Mouse (Mus musculus): ENCODE measurements around the gene Kifc3. TPM values are rescaled to one million over a fixed set of nuclear protein-coding genes. Genes with fewer than 3 reads are reported as not detected.

Gene Kifc3
- polyA plus RNA-seq, 1 experiment from 2014 or later = 28.5 TPM

DNA sequence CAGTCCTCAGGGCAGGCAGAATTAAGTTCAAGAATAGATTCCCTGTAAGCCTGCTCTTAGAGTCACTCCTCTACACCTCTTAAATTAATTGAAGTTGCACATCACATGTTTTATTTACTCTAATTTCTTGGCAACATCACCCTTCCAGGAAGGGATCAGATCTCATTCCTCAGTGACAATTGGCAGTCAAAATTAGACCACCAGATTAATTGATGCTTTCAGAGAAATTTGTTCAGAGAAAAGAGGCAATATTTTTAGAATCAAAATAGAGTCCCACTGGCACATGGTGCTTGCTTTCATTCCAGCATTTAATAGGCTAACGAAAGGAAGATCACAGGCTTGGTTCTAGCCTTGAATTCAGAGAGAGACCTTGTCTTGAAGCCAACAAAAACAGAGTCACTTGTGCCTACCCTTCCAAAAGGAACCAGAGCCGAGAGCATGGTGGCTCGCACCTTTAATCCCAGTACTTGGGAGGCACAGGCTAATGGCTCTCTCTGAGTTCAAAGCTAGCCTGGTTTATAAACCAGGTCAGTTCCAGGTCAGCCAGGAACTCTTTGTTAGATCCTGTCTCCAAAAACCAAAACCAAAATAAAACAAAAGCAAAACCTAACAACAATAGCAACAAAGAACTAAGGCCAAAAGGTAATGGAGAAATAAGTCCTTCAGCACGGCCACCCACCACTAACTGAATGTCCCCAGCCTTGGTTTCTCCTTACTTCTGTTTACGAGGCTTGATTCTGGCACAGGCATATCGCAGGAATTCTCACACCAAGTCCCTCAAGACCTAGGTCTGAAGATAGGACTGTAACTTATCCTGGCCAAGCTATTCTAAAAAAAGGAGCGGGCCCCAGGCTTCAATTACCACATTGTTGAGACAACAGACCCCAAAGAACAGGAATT, 23.9 kb upstream of the Kifc3 start:
- H3K27ac ChIP-seq (replicated peaks) = no peak overlapping the region
- 48% methylated on average over 7 of the region's 7 CpGs for WGBS

DNA sequence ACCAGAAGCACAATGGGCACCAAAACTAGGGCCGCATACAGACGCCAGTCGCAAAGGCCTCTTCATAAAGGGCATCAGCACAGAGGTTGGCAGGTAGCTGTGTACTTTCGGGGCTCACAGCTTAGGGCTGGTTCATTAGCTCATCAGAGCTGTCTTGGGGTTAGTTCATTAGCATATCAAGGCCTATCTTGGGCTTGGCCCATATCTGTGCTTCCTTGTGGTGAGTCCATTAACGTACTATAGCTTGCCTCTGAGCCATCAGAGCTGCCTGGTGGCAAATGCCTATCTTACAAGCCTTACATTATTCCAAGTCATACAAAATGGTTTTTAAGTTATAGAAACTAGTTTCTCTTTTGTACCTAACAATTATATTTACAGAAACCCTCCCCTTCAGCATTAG, 21.4 kb upstream of the Kifc3 start:
- Histone ChIP-seq H3K27ac (replicated peaks) (no peak overlapping the region), H3K4me1 (no peaks in the 10 kb centered on the region), H3K27me3 (replicated peaks) (no peaks in the 10 kb centered on the region), H3K4me3 (replicated peaks) (no peak overlapping the region), H3K4me2 (no peak overlapping the region), H3K36me3 (no peaks in the 10 kb centered on the region), H3K9ac (replicated peaks) (no peak overlapping the region), H3K9me3 (replicated peaks) (no peaks in the 10 kb centered on the region)
- ATAC-seq (ENCODE audit: low FRiP score) = no peak
- 86% methylated on average over 5 of the region's 5 CpGs for WGBS

More for the DNA sequence above, 23.9 kb upstream of the Kifc3 start:
- H3K4me3 ChIP-seq (replicated peaks) = no peak overlapping the region
- no peaks in the 10 kb centered on the region for H3K27me3 ChIP-seq (replicated peaks)
- no peaks in the 10 kb centered on the region for H3K9me3 ChIP-seq (replicated peaks)
- H3K36me3 ChIP-seq = no peaks in the 10 kb centered on the region
- no peak overlapping the region for H3K9ac ChIP-seq (replicated peaks)
- ATAC-seq (ENCODE audit: low FRiP score) = no peak
- no peaks in the 10 kb centered on the region for H3K4me1 ChIP-seq
- H3K4me2 ChIP-seq = no peak overlapping the region

DNA sequence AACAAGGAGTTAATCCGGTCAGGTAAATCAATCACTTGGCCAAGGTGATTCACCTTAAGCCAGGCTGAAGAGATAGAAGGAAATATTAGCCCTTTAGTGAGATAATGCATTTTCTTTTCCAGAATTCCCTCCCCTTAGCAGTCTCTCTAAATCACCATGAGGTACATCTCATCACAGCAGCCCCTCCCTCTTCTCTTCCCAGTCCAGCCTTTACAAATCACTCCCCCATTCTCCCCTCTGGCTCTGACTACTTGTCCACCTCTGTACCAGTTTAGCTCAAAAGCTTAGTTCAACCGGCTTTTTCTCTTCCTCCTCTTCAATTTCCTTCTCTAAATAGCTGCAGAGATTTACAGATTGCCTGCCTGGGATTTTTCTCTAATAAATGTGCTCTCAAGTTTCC, 18.4 kb upstream of the Kifc3 start:
- H3K9ac ChIP-seq (replicated peaks) = no peak overlapping the region
- no peak overlapping the region for H3K4me3 ChIP-seq (replicated peaks)
- no peaks in the 10 kb centered on the region for H3K4me1 ChIP-seq
- no peak overlapping the region for H3K27ac ChIP-seq (replicated peaks)
- no peaks in the 10 kb centered on the region for H3K36me3 ChIP-seq
- ATAC-seq (ENCODE audit: low FRiP score) = no peak
- H3K4me2 ChIP-seq = no peak overlapping the region
- no peaks in the 10 kb centered on the region for H3K27me3 ChIP-seq (replicated peaks)
- H3K9me3 ChIP-seq (replicated peaks) = no peaks in the 10 kb centered on the region
- WGBS = 49% methylated on average over 2 of the region's 2 CpGs

DNA sequence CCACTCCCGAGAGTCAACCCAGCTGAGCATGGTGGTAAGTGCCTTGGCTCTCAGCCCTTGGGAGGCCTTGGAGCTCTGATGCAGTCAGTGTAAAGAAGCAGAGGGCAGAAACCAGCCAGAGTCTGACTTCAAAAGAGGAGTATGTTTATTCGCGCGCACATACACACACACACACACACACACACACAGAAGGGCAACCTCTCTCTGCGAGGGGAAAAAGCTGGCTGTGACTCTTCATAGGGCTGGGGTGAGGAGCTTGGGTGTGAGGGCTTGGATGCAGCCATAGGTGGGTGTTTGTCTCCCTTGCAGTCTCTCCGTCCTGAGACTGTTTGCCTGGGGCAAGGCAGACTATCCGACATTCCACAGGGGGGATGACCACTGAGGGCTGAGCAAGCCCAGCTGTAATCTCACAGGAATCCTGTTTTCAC, 18.0 kb upstream of the Kifc3 start:
- 58% methylated on average over 7 of the region's 7 CpGs for WGBS
- no peaks in the 10 kb centered on the region for H3K36me3 ChIP-seq
- H3K9me3 ChIP-seq (replicated peaks) = no peaks in the 10 kb centered on the region
- no peak overlapping the region for H3K9ac ChIP-seq (replicated peaks)
- no peaks in the 10 kb centered on the region for H3K27me3 ChIP-seq (replicated peaks)
- H3K4me3 ChIP-seq (replicated peaks) = no peak overlapping the region
- no peaks in the 10 kb centered on the region for H3K4me1 ChIP-seq
- no peak overlapping the region for H3K4me2 ChIP-seq
- H3K27ac ChIP-seq (replicated peaks) = no peak overlapping the region
- ATAC-seq (ENCODE audit: low FRiP score) = no peak

DNA sequence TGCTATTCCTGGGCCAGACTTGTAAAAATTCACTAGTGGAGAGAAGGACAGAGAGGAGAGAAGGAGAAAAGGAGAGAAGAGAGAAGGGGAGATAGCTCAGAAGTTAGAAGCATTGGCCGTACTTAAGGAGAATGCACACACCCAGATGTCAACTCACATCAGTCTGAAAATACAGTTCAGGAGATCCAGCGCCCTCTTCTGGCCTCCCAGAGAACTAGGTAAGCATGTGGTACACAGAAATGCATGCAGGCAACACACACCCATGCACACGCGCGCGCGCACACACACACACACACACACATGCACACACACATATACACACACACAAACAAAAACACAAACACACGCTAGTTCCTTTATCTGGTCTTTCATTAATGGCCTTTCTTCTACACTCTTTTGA, 17.0 kb upstream of the Kifc3 start:
- Histone ChIP-seq H3K36me3 (no peaks in the 10 kb centered on the region), H3K27ac (replicated peaks) (no peak overlapping the region), H3K4me2 (no peak overlapping the region), H3K4me3 (replicated peaks) (no peak overlapping the region), H3K9ac (replicated peaks) (no peak overlapping the region), H3K27me3 (replicated peaks) (no peaks in the 10 kb centered on the region), H3K4me1 (no peaks in the 10 kb centered on the region), H3K9me3 (replicated peaks) (no peaks in the 10 kb centered on the region)
- ATAC-seq (ENCODE audit: low FRiP score) = no peak
- WGBS = 82% methylated on average over 8 of the region's 8 CpGs

DNA sequence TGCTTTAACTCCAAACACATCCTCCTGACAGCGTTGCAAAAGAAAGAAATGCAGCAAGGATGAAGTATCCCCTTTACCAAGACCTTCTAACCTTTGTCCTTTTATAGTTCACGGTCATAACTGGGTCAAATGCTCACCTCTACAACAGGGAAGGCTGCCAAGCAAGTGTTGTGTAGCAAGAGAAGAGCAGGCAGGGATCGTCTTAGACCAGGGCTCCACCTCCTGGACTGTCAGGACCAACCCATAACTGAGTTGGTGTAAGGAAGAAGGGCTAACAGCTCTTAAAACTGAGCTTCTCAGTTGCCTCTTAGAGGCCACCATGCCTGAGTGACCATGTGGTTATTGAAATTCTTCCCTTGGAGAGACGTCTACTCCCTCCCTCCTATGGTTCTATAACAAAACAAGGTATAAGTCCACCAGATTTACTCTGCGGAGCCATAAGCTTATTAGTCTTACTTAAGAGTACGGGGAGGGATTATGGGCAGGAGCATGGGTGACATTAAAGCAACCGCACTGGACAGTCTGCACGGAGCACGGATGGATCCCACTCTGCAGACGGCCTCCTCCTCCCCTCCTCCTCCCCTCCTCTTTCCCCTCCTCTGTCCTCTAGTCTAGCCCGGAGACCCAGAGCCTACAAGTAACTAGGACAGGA, 13.2 kb upstream of the Kifc3 start:
- no peaks in the 10 kb centered on the region for H3K4me1 ChIP-seq
- no peaks in the 10 kb centered on the region for H3K27me3 ChIP-seq (replicated peaks)
- H3K4me3 ChIP-seq (replicated peaks) = no peak overlapping the region
- H3K4me2 ChIP-seq = no peak overlapping the region
- no peak overlapping the region for H3K27ac ChIP-seq (replicated peaks)
- H3K36me3 ChIP-seq = no peaks in the 10 kb centered on the region
- WGBS = 82% methylated on average over 11 of the region's 11 CpGs
- no peak overlapping the region for H3K9ac ChIP-seq (replicated peaks)
- H3K9me3 ChIP-seq (replicated peaks) = no peaks in the 10 kb centered on the region
- ATAC-seq (ENCODE audit: low FRiP score) = no peak

DNA sequence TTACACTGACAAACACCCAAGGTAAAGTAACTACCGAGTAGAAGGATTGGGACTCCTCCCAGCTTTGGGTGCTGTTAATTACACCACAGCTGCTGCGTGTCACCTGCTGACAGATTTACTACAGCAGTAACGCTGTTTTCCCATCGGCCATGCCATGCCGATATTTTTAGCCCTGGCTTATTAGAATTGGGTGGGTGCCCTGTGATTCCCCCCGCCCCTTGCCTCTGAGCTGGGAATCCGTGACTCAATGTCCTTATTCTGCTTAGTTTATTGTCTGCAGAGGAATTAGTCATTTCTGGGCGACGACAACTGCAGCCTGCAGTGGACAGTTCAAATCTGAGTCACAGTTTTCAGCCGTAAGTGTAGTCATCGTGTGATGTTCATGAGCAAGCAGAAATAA, 7.3 kb upstream of the Kifc3 start:
- H3K4me3 ChIP-seq (replicated peaks) = no peak overlapping the region
- H3K9ac ChIP-seq (replicated peaks) = no peak overlapping the region; the same call in 1 of the 2 replicates
- no peaks in the 10 kb centered on the region for H3K36me3 ChIP-seq
- peaks cover 16% of the 10 kb centered on the region for H3K4me1 ChIP-seq
- no peaks in the 10 kb centered on the region for H3K27me3 ChIP-seq (replicated peaks)
- no peak overlapping the region for H3K27ac ChIP-seq (replicated peaks)
- H3K9me3 ChIP-seq (replicated peaks) = no peaks in the 10 kb centered on the region
- 6% methylated on average over 11 of the region's 11 CpGs for WGBS
- H3K4me2 ChIP-seq = peak overlapping the region; percentile 5; the same call in 1 of the 2 replicates
- peak; percentile 41; the same call in 1 of the 2 replicates for ATAC-seq (ENCODE audit: low FRiP score)

DNA sequence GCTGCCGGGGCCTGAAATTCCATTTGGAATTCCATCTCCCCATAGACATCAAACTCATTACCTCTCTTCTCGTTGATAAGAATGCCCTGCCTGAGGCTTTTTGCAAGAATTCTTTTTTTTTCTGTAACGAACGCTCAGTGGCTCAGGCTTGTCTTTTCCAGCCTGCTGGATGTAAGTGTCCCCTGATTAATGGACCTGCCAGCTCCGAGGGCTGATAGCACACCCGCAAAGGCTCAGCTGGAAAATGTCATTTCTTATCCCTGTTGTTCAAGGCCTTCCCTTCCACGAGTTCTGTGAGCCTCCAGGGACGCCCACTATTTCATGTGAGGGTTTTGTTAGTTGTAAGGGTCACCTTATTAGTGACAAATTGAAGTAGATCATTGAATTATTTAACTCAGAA, 3.3 kb upstream of the Kifc3 start:
- Histone ChIP-seq H3K4me2 (no peak overlapping the region), H3K27me3 (replicated peaks) (no peaks in the 10 kb centered on the region), H3K4me3 (replicated peaks) (no peak overlapping the region), H3K36me3 (no peaks in the 10 kb centered on the region), H3K4me1 (peaks cover 27% of the 10 kb centered on the region), H3K27ac (replicated peaks) (peak overlapping the region; percentile 42), H3K9ac (replicated peaks) (no peak overlapping the region), H3K9me3 (replicated peaks) (no peaks in the 10 kb centered on the region)
- 15% methylated on average over 8 of the region's 8 CpGs for WGBS
- peak; percentile 60; the same call in 1 of the 2 replicates for ATAC-seq (ENCODE audit: low FRiP score)

DNA sequence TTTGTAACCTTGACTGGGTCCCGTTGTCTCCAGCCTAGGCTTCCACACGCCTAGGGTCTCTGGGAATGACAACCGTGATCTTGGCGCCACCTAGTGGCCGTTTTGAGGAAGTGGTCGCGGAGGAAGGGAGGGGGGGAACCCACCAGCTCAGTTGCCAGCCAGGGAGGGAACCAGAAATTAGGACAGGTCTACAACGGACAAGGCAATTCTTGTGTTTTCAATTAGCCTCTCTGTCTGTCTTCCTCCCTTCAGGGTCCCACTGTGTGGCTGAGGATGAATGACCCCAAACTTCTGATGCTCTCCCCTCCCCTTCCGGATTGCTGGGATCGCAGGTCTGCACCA, 1.4 kb upstream of the Kifc3 start:
- H3K27ac ChIP-seq (replicated peaks) = no peak overlapping the region
- peaks cover 18% of the 10 kb centered on the region for H3K4me1 ChIP-seq
- no peaks in the 10 kb centered on the region for H3K9me3 ChIP-seq (replicated peaks)
- no peaks in the 10 kb centered on the region for H3K36me3 ChIP-seq
- H3K27me3 ChIP-seq (replicated peaks) = no peaks in the 10 kb centered on the region
- peak; percentile 77 for ATAC-seq (ENCODE audit: low FRiP score)
- no peak overlapping the region for H3K9ac ChIP-seq (replicated peaks)
- no peak overlapping the region for H3K4me3 ChIP-seq (replicated peaks)
- 15% methylated on average over 10 of the region's 10 CpGs for WGBS
- no peak overlapping the region for H3K4me2 ChIP-seq

DNA sequence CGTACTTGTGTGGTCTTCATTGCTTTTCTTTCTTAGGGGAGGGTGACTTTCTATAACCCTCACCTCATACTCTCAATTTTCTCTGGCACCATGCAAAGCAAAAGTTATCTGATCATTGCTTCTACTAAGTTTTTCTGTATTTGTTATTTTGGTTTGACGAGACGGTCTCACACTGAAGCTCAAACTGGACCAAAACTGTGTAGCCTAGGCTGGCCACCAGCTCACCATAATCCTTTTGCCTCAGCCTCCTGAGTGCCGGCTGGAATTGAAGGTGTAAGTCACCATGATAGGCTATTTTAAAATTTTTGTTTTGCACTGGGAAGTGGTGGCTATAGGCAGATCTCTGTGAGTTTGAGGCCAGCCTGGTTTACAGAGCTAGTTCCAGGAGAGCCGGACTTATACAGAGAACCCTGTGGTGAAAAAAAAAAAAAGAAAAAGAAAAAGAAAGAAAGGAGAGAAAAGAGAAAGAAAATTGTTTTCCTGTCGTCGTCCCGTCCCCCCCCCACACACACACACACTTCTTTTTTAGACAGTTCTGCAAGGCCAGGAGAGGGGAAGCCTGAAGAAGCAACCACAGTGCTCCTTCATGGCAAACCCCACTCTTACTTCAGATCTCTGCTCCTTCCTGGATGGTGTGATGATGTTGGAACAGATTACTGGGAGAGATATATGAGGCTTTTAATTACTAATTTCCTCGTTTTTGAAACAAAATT, 870 bp upstream of the Kifc3 start:
- H3K27me3 ChIP-seq (replicated peaks) = no peaks in the 10 kb centered on the region
- H3K27ac ChIP-seq (replicated peaks) = no peak overlapping the region
- peaks cover 18% of the 10 kb centered on the region for H3K4me1 ChIP-seq
- no peak overlapping the region for H3K4me3 ChIP-seq (replicated peaks)
- no peak overlapping the region for H3K9ac ChIP-seq (replicated peaks)
- H3K36me3 ChIP-seq = no peaks in the 10 kb centered on the region
- no peaks in the 10 kb centered on the region for H3K9me3 ChIP-seq (replicated peaks)
- ATAC-seq (ENCODE audit: low FRiP score) = no peak
- no peak overlapping the region for H3K4me2 ChIP-seq
- WGBS = 53% methylated on average over 9 of the region's 9 CpGs

DNA sequence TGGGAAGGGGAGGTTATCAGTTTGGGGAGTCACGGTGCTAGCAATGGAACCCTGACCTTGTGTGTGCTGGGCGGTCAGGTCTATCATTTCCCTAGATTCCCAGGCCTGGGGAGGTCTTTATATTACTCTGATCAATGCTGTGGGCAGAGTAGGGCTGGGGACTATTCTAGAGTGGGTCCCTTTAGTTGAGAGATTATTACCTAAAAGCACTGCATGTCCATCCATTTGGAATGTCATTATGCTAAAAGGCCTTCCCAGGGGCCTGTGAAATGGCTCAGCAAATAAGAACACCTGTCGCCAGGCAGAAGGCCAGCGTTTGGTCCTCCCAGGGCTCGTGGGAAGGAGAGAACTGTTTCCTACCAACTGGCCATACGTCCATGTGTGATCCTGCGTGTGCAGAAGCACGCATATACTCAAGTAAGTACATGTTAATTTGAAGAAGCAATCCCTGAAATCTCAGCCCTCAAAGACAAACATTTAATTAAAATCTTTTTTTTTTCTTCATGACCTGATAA, 499 bp downstream of the Kifc3 start:
- Histone ChIP-seq H3K9ac (replicated peaks) (no peak overlapping the region), H3K9me3 (replicated peaks) (no peaks in the 10 kb centered on the region), H3K27me3 (replicated peaks) (no peaks in the 10 kb centered on the region), H3K27ac (replicated peaks) (no peak overlapping the region), H3K4me1 (peaks cover 18% of the 10 kb centered on the region), H3K4me2 (no peak overlapping the region), H3K36me3 (no peaks in the 10 kb centered on the region), H3K4me3 (replicated peaks) (no peak overlapping the region)
- ATAC-seq (ENCODE audit: low FRiP score) = no peak
- 65% methylated on average over 8 of the region's 8 CpGs for WGBS
